Mouse (Mus musculus) embryo, embryonic 10.5 days (tissue): Measurements from ENCODE around the gene Wwp2.

Experiments
- DNase-seq: peaks from one replicate; pipeline ENCODE4 v3.0.0-alpha.2; 2015; ENCODE audit warnings: low spot score

Wwp2 gene

GRCm38 (mm10) chr8:107513249-107513648, 77.1 kb downstream of the Wwp2 start:
- no peak for DNase-seq

- no peak for DNase-seq
These were observed 79.0 kb downstream of the Wwp2 start for GRCm38 (mm10) chr8:107514949-107515721.

- no peak for DNase-seq
These were observed 82.6 kb downstream of the Wwp2 start for GRCm38 (mm10) chr8:107518726-107519125.

GRCm38 (mm10) chr8:107519860-107520259, 83.7 kb downstream of the Wwp2 start:
- DNase-seq = peak; percentile 71

GRCm38 (mm10) chr8:107521788-107522554, 85.8 kb downstream of the Wwp2 start:
- no peak for DNase-seq

- no peak for DNase-seq
These were observed 86.3 kb downstream of the Wwp2 start for GRCm38 (mm10) chr8:107522555-107522833.

GRCm38 (mm10) chr8:107524535-107524934, 88.4 kb downstream of the Wwp2 start:
- no peak for DNase-seq

GRCm38 (mm10) chr8:107528786-107529185, 92.6 kb downstream of the Wwp2 start:
- no peak for DNase-seq

- no peak for DNase-seq
These were observed 101.3 kb downstream of the Wwp2 start for GRCm38 (mm10) chr8:107537472-107537871.

- no peak for DNase-seq
These were observed 104.5 kb downstream of the Wwp2 start for GRCm38 (mm10) chr8:107540623-107541022.

GRCm38 (mm10) chr8:107541369-107541768, 105.2 kb downstream of the Wwp2 start:
- DNase-seq = no peak

GRCm38 (mm10) chr8:107542151-107542550, 106.0 kb downstream of the Wwp2 start:
- no peak for DNase-seq

GRCm38 (mm10) chr8:107543714-107544113, 107.5 kb downstream of the Wwp2 start:
- no peak for DNase-seq

- peak; percentile 29 for DNase-seq
These were observed 108.0 kb downstream of the Wwp2 start for GRCm38 (mm10) chr8:107544211-107544610.

- peak; percentile 66 for DNase-seq
These were observed 108.5 kb downstream of the Wwp2 start for GRCm38 (mm10) chr8:107544651-107545174.

GRCm38 (mm10) chr8:107545621-107546152, 109.5 kb downstream of the Wwp2 start:
- DNase-seq = no peak

GRCm38 (mm10) chr8:107546154-107546553, 110.0 kb downstream of the Wwp2 start:
- no peak for DNase-seq

- no peak for DNase-seq
These were observed 110.7 kb downstream of the Wwp2 start for GRCm38 (mm10) chr8:107546817-107547216.

GRCm38 (mm10) chr8:107552234-107552633, 116.1 kb downstream of the Wwp2 start:
- DNase-seq = no peak

- no peak for DNase-seq
These were observed 119.1 kb downstream of the Wwp2 start for GRCm38 (mm10) chr8:107555231-107555630.

GRCm38 (mm10) chr8:107556511-107556936, 120.4 kb downstream of the Wwp2 start:
- no peak for DNase-seq

- DNase-seq = peak; percentile 52
These were observed 124.8 kb downstream of the Wwp2 start for GRCm38 (mm10) chr8:107560820-107561536.
